Mouse (Mus musculus) CH12F3 (cell line): Measurements from ENCODE around the gene Clec3b.

ENCODE experiments used
- in situ Hi-C: fragments of 300-500 bp; cut with MboI; formaldehyde crosslinking; loops from 2 replicates; pipeline ENCODE4 v1.14.3; 2020; ENCODE audit warnings: low sequenced_read_pairs

Gene Clec3b

DNA sequence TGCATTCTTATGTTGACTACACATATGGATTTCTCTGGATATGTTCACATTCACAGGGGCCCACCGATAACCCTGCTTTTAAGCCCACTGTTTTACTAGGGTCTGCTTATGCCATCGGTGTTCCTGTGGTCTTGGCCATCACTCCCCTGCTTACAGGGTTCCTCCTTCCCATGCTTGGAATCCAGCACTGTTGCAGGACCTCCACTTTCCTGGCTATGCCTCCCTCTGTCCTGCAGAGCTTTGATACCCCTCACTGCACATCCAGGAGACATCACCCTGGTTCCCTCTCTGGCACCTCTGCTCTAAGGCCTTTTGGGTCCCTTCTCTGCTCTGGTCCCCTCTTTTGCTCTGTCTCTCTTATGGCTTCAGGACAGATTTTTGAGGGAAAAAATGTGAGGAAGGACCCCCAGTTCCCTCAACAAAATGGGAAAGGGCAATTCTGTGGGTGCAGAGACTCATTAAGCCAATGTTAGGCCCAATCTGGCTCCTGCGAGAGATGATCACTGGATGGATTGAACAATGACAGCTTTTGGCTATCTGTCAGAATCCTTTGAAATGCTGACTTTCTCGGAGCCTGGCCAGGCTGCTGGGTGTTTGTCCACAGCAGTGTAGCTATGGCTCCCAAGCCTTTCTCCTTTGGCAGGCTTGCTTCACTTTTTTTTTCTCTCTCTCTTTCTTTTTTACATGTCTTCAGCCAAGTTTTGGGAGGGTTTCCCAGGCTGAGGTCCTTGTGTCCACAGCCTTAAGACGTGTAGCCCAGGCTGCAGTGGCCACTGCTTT lies at the start of gene Clec3b:
Gene Clec3b (plus strand): TSS at position 706 of the 780 bp plus-strand sequence.
- in situ Hi-C loops: loop anchor here (10.0 kb wide), 1 partner anchor 294 kb away; no protein-coding TSS in a partner anchor

GRCm38 (mm10) chr9:123103425-123103824 lies 47.3 kb upstream of the Clec3b start:
- in situ Hi-C loops: no loop called here

- in situ Hi-C loops: no loop called here
These were observed 46.4 kb upstream of the Clec3b start for GRCm38 (mm10) chr9:123104362-123104761.

- in situ Hi-C loops: no loop called here
These were observed 43.6 kb upstream of the Clec3b start for GRCm38 (mm10) chr9:123107186-123107585.

DNA sequence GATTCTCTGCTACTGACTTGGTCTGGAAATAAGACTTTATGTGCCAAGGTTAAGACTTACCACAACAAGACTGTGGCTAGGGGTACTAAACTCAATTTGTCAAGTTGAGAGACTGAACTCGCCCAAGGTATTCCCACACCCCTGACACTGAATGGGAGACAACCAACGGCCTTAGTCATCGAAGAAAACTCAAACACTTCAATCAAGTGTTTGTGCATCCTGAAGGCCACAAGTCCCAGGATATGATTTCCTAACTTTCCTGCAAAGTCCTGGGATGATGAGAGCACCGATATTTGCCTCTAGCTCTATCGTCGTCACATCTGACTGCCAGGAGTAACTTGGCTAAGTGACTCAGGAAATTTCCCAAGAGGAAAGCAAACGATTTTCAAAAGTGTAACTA lies 41.6 kb upstream of the Clec3b start:
- in situ Hi-C loops: no loop called here

DNA sequence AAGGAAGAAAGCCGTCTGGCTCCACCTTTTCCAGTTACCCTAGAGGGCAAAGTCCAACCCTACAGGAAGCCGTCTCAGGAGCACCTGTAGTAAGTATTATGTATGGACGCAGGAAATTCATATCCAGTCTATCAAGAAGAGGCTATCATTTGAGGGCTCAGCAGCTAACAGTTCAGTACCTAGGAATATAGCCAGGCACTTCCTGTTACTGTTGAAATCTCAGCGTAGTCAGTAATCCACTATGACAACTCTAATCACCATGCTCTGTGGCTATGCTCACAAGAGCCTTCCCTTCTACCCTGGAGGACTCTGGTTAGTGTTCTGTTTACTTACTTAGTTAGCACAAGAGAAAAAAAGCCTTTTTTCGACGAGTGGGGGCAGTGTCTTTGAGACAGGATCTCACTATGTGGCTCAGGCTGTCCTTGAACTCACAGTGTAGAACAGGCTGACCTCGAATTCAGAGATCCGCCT lies 39.0 kb upstream of the Clec3b start:
- in situ Hi-C loops: no loop called here

- in situ Hi-C loops: no loop called here
These were observed 37.8 kb upstream of the Clec3b start, which contains the start of the genes Zdhhc3 and Exosc7 for GRCm38 (mm10) chr9:123112805-123113521. TSS of gene Zdhhc3 (minus strand) at chr9:123113205. TSS of gene Exosc7 (plus strand) at chr9:123113215.

DNA sequence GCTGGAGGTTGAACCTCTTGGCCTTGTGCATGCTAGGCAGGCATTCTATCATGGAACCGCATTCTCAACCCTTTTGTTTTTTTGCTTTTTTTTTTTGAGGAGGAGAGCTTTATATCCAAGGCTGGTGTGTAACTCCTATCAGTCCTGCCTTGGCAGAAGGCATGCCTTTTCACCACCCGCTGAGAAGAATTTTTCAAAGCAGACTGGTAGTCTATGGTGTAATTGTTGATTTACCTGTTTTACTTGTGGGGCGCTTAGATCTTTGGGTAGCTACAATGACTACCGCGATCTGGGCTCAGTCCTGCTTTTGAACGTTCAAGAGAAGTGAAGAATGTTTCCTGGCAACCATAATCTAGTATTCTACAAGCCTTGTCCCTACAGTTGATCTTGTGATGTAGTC lies 36.8 kb upstream of the Clec3b start:
- in situ Hi-C loops: no loop called here

GRCm38 (mm10) chr9:123115566-123115965 lies 35.2 kb upstream of the Clec3b start:
- in situ Hi-C loops: no loop called here

- in situ Hi-C loops: no loop called here
These were observed 27.7 kb upstream of the Clec3b start for GRCm38 (mm10) chr9:123123017-123123416.

- in situ Hi-C loops: no loop called here
These were observed 27.0 kb upstream of the Clec3b start for GRCm38 (mm10) chr9:123123571-123124412.

GRCm38 (mm10) chr9:123124413-123124981 lies 26.2 kb upstream of the Clec3b start:
- in situ Hi-C loops: no loop called here

DNA sequence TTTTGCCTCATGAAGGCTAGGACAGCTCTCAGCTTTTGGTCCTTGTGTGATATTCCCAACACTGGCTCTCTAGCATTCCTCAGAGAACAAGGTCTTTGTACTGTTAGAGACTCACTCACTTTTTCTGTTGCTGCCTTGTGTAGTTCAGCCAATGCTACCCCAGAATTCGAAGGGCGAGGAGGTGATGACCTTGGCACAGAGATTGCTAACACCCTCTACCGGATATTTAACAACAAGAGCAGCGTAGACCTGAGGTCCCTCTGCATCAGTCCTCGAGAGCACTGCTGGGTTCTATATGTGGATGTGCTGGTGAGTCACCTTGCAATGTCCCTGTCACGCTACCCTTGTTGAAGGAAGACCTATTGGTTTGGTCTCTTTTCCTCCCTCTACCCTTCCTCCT lies 23.1 kb upstream of the Clec3b start:
- in situ Hi-C loops: no loop called here

GRCm38 (mm10) chr9:123132994-123133393 lies 17.8 kb upstream of the Clec3b start:
- in situ Hi-C loops: no loop called here

- in situ Hi-C loops: no loop called here
These were observed 13.6 kb upstream of the Clec3b start for GRCm38 (mm10) chr9:123136953-123137682.

DNA sequence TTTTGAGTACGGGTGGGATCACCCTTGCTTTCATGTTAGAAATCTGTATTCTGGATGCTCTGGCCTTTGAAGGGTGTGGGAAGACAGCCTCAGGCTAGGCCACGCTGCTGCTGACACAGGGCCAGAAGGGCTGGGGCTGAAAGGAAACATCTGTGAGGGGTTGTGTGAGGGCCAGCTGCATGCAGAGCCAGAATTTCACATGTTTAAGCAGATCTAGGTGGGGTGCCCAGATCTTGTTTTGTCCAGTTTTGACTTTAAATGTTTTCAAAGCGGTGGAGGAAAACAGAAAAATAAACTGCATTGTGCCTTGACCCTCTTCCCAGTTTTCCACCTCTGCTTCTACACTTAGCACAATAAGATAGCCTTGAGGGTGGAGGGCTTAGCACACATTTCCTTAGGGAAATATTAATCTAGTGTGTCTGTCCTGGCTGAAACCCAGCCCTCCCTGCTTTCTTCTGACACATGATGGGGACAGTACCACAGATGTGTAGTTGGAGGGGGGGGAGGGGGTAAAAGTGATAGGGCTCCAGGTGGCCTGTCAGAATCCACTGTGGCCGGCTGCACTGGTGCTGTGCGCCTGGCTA lies 11.8 kb upstream of the Clec3b start:
- in situ Hi-C loops: no loop called here

DNA sequence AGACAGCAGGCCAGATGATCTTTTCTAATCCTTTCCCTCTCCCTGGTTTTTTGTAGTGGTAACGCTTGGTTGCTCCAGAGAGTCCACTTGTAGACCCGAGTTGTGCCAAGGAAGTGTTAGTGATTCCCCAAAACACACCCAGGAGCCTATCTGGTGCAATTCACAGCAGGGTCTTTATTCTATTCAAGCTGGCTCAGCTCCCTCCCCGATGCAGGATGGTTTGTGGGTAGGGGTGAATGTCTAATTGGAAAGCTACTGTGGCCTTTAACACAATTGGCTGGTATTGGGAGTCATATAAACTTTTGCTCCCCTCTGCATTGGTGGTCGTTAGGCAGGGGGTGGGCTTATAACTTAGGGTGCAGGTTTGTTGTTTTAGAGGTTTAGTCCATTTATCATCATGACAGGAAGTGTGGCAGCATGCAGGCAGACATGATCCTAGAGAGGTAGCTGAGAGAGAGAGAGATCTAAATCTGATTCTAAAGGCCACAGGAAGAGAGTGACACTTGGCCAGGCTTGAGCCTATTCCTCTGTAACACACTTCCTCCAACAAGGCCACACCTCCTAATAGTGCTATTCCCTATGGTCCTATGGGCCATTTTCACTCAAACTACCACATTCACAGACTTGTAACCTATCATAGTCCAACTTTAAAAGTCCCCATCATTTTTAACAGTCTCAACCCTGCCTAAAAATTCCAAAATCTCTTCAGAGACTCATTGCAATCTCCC lies 10.7 kb upstream of the Clec3b start:
- in situ Hi-C loops: no loop called here

DNA sequence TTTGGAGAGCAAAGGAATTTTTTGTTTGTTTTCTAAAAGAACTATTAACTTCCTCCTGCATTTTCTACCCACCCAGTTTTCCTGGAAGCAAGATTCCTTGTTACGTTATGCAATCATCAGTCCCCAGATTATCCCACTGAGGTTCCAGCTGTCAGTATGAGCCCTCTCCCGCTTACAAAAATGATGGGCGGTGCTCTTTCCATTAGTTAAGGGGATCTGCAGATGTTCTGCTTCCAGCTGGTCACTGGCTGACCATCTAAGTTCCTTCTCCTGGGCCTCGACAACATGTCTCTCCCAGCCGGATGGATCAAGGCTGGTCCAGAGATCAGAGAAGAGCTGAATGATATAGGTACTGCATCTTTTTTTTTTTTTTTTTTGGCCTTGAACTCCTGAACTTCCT lies 2.3 kb upstream of the Clec3b start:
- in situ Hi-C loops: no loop called here

- in situ Hi-C loops: loop anchor here (10.0 kb wide), 1 partner anchor 293 kb away; no protein-coding TSS in a partner anchor
These were observed 815 bp downstream of the Clec3b start for GRCm38 (mm10) chr9:123151561-123151960.
